Mouse (Mus musculus) left cerebral cortex, postnatal 14 days (tissue): ENCODE data around the gene Tmed4. TPM values are rescaled to one million over a fixed set of nuclear protein-coding genes. Genes with fewer than 3 reads are reported as not detected.
"Not testable (repeated sequence)": the region's sequence is repeated elsewhere in the genome, so short reads cannot be mapped to it uniquely, and the experiment has no call there.

Experiments used
- DNase-seq, 2 experiments: peaks; one replicate each; pipeline ENCODE4 v3.0.0; 2021 to 2022; ENCODE audit warnings: low spot score in 2 of 2, mixed read lengths in 1 of 2
- intact Hi-C: fragments of 180-260 bp; cut with DNase I; formaldehyde crosslinking; loops from one replicate; pipeline ENCODE4 v1.15.1; 2025
- total RNA-seq, 2 experiments: library from RNA; stranded (reverse); gene quantifications; 2 replicates each; pipeline ENCODE4 v1.2.3; 2021

The Tmed4 gene
- total RNA-seq, 2 experiments from 2014 or later = 78.2 to 81.7 TPM

GRCm38 (mm10) chr11:6282940-6283339 is 8.3 kb upstream of the Tmed4 start:
- intact Hi-C loops = no loop called here
- no peak for DNase-seq

- intact Hi-C loops = no loop called here
- no peak for DNase-seq
These were observed 1.8 kb upstream of the Tmed4 start for GRCm38 (mm10) chr11:6276466-6276865.

GRCm38 (mm10) chr11:6275094-6275484 is 419 bp upstream of the Tmed4 start:
- intact Hi-C loops = no loop called here
- DNase-seq = no peak

GRCm38 (mm10) chr11:6273607-6274006 is 1.1 kb downstream of the Tmed4 start:
- DNase-seq = no peak
- intact Hi-C loops = no loop called here

GRCm38 (mm10) chr11:6267320-6268254 is 7.1 kb downstream of the Tmed4 start, which contains the start of gene Ddx56:
TSS of gene Ddx56 (minus strand) at chr11:6267772.
- DNase-seq = peak; percentile 92 to 97
- intact Hi-C loops = no loop called here

- intact Hi-C loops = no loop called here
- DNase-seq = no peak
These were observed 8.0 kb downstream of the Tmed4 start for GRCm38 (mm10) chr11:6266621-6267020.

- DNase-seq = peak; percentile 72 to 86
- intact Hi-C loops = loop anchor here (5.0 kb wide), 2 partner anchors 59 to 264 kb away; partner anchors contain the start of genes A730071L15Rik and Nudcd3
These were observed 13.1 kb downstream of the Tmed4 start for GRCm38 (mm10) chr11:6261434-6262082.

- no peak for DNase-seq
- intact Hi-C loops = no loop called here
These were observed 15.3 kb downstream of the Tmed4 start for GRCm38 (mm10) chr11:6259413-6259812.

GRCm38 (mm10) chr11:6256490-6257072 is 18.1 kb downstream of the Tmed4 start:
- DNase-seq = no peak
- intact Hi-C loops = no loop called here

GRCm38 (mm10) chr11:6254602-6255001 is 20.1 kb downstream of the Tmed4 start:
- intact Hi-C loops, DNase-seq: not testable (repeated sequence)

- DNase-seq = no peak
- intact Hi-C loops = no loop called here
These were observed 21.8 kb downstream of the Tmed4 start for GRCm38 (mm10) chr11:6252824-6253223.

GRCm38 (mm10) chr11:6252248-6252647 is 22.4 kb downstream of the Tmed4 start:
- DNase-seq = no peak
- intact Hi-C loops = no loop called here

- no peak for DNase-seq
- intact Hi-C loops = no loop called here
These were observed 30.0 kb downstream of the Tmed4 start for GRCm38 (mm10) chr11:6244707-6245106.

- intact Hi-C loops = no loop called here
- DNase-seq = no peak
These were observed 41.6 kb downstream of the Tmed4 start for GRCm38 (mm10) chr11:6233025-6233424.

- intact Hi-C loops = no loop called here
- DNase-seq = no peak
These were observed 44.7 kb downstream of the Tmed4 start, which contains the start of gene Npc1l1 for GRCm38 (mm10) chr11:6230012-6230411. TSS of gene Npc1l1 (minus strand) at chr11:6230143.

- DNase-seq = peak; percentile 35 to 60
- intact Hi-C loops = no loop called here
These were observed 50.0 kb downstream of the Tmed4 start for GRCm38 (mm10) chr11:6224541-6225229.

- intact Hi-C loops = no loop called here
- DNase-seq = no peak
These were observed 52.5 kb downstream of the Tmed4 start for GRCm38 (mm10) chr11:6222187-6222586.
